Mouse (Mus musculus) megakaryocyte-erythroid progenitor cell, adult 5-6 weeks (primary cell): Measurements from ENCODE around the gene Il1f5. TPM values are rescaled to one million over a fixed set of nuclear protein-coding genes. Genes with fewer than 3 reads are reported as not detected.

Experiments used
- ATAC-seq: replicated peaks from 2 replicates; pipeline ENCODE4 v1.8.0; 2016; ENCODE audit warnings: mild to moderate bottlenecking, inconsistent platforms; ENCODE audit not compliant: severe bottlenecking, poor library complexity, low FRiP score, low TSS enrichment
- total RNA-seq, 2 experiments: library from RNA; stranded (forward) in 1 of 2; stranded (reverse) in 1 of 2; fragments of 200-1000, 215-1000 nt in 1 of 2; fragments of >200 nt in 1 of 2; fragmentation: Nextera tagmentation in 1 of 2; gene quantifications; 2 replicates each; pipeline ENCODE4 v1.2.3; 2014 to 2017

The Il1f5 gene
- total RNA-seq (2014; fragmentation: Nextera tagmentation) (not detected in 2 replicates), total RNA-seq (2017) (not detected in 2 replicates)

- ATAC-seq: no peak
Measured at GRCm38 (mm10) chr2:24276654-24277053, at the start of gene Il1f5. TSS of gene Il1f5 (plus strand) at chr2:24276954.

DNA sequence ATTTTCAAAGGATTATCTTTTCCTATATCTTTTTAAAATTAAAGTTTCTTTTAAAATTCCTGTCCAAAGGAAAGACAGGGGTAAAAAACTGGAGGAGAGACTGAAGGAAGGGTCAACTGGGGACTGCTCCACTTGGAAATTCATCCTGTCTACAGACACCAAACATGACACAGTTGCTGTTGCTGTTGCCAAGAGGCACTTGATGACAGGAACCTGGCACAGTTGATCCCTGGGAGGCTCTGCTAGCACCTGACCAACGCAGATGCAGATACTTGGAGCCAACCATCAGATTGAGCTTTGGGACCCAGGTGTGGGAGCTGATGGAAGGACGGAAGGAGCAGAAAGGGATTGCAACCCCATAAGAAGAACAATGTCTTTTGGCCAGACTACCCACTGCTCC lies 49.6 kb upstream of the Il1f5 start:
- no peak for ATAC-seq

DNA sequence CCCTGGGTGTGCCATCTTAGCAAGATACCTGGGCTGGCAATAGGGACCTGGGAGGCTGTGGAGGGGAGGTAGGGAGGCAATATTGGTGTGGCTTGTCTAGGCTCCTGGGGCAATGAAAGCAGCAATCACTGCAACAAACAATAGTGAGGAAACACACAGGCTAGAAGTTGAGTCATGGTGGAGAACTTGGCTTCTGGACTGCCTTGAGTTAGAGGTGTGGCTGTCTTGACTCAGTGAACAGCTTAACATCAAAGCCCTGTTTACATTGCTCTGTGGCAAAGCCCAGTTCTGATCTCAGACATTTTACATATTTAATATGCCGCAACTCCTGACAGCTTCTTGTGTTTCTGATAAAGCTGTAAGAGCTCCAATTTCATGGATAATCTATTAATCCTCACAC lies 9.3 kb upstream of the Il1f5 start:
- ATAC-seq: no peak

DNA sequence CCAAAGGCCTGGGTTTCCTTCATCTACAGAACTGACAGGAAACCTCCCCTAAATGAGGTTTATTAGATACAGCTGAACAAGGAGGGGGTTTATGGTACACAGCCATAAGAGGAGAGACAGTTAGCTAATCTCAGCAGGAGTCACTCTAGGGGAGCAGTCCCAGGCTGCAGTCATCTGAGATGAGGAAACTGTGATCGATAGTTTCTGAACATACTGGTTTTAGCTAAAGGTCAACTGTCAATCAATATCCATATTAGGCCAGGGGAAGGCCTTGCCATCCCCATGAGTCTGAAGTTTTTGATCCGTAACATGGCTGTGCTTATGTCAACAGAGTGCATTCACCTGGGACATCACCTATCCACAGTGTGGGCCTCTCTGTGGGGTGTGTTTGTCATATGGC lies 3.1 kb upstream of the Il1f5 start:
- no peak for ATAC-seq

- ATAC-seq: no peak
Measured at GRCm38 (mm10) chr2:24275146-24275545, 1.6 kb upstream of the Il1f5 start.

- ATAC-seq: no peak
Measured at GRCm38 (mm10) chr2:24290896-24291295, 14.1 kb downstream of the Il1f5 start, which contains the start of gene Il1f10. TSS of gene Il1f10 (plus strand) at chr2:24291196.

GRCm38 (mm10) chr2:24294616-24295015 lies 17.9 kb downstream of the Il1f5 start:
- no peak for ATAC-seq

- ATAC-seq: peak; percentile 55; the same call in 1 of the 2 replicates
Measured at GRCm38 (mm10) chr2:24296837-24297236, 20.1 kb downstream of the Il1f5 start.

DNA sequence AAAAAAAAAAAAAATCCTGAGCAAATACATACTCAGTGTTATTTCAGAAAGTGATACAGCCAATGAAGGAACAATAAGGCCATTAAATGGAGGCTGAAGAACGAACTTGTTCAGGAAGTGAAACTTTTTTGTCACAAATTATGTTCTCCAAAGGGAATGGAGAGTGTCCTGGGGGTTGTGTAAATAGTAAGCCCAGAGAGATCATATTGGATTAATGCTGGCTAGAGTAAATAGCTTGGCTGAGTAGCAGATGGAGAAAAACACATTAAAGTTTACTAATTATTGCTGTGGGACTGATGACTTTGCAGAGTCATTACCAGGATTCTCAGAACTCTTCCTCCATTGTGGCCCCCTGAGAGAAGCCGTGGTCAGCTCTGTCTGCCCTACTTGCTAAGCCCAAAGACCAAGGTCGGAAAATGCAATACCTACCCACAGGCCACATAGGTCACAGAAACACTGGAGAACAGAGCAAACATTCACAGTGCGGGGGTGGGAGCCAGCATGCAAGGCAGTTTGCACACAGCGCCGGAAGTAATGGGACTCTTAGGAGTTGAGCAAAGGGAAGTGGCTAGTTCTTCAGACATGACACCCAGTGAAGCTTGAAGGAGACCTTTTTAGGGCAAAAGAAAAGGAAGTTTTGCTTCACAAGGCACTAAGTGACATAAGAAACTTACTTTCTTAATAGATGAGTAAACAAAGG lies 34.7 kb downstream of the Il1f5 start:
- ATAC-seq: no peak

DNA sequence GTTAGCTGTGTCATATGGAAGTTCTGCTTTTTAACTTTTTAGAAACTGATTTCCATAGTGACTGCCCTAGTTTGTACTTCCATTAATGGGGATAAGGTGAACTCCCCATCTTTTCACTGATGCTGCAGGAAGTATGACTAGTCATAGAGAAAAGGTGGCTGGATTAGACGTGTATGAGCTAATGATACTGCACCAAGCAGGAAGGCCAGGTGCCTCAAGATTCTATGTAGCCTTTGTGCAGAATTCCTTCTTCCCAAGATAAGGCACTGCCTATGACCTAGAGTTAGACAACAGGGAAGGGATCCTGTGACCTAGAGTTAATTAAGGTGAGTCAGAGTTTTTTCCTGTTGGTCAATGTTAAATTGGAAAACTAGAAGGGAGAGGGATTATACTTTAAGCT lies 40.2 kb downstream of the Il1f5 start:
- no peak for ATAC-seq

GRCm38 (mm10) chr2:24317919-24318598 lies 41.3 kb downstream of the Il1f5 start:
- ATAC-seq: no peak

Other genes with a start within 250 kb of the Il1f5 start
- gene Hnmt, start 227.6 kb upstream of the Il1f5 start, total RNA-seq (2014; fragmentation: Nextera tagmentation): 0.89 and 1.8 TPM in 2 replicates
- 5.3 and 17.0 TPM in 2 replicates for gene Hnmt, start 227.6 kb upstream of the Il1f5 start, total RNA-seq (2017)
- gene Tbpl2, start 180.4 kb upstream of the Il1f5 start, total RNA-seq (2014; fragmentation: Nextera tagmentation): not detected in 2 replicates
- not detected in 2 replicates for gene Tbpl2, start 180.4 kb upstream of the Il1f5 start, total RNA-seq (2017)
- gene Il1f8, start 123.8 kb upstream of the Il1f5 start, total RNA-seq (2014; fragmentation: Nextera tagmentation): not detected in 2 replicates
- gene Il1f8, start 123.8 kb upstream of the Il1f5 start, total RNA-seq (2017): not detected in 2 replicates
- gene Il1f9, start 90.5 kb upstream of the Il1f5 start, total RNA-seq (2014; fragmentation: Nextera tagmentation): not detected in 2 replicates
- 0.47 TPM in 1 of 2 replicates, not detected in the other for gene Il1f9, start 90.5 kb upstream of the Il1f5 start, total RNA-seq (2017)
- not detected in 2 replicates for gene Il1f6, start 61.5 kb upstream of the Il1f5 start, total RNA-seq (2014; fragmentation: Nextera tagmentation)
- gene Il1f6, start 61.5 kb upstream of the Il1f5 start, total RNA-seq (2017): not detected in 2 replicates
- not detected in 2 replicates for gene Il1f10, start 14.2 kb downstream of the Il1f5 start, total RNA-seq (2014; fragmentation: Nextera tagmentation)
- gene Il1f10, start 14.2 kb downstream of the Il1f5 start, total RNA-seq (2017): not detected in 2 replicates
- gene Il1rn, start 59.9 kb downstream of the Il1f5 start, total RNA-seq (2014; fragmentation: Nextera tagmentation): 1.6 TPM in 1 of 2 replicates, not detected in the other
- gene Il1rn, start 59.9 kb downstream of the Il1f5 start, total RNA-seq (2017): not detected in 2 replicates
- gene Psd4, start 90.6 kb downstream of the Il1f5 start, total RNA-seq (2014; fragmentation: Nextera tagmentation): 43.9 and 50.2 TPM in 2 replicates
- 32.4 and 38.5 TPM in 2 replicates for gene Psd4, start 90.6 kb downstream of the Il1f5 start, total RNA-seq (2017)
- not detected in 2 replicates for gene Pax8, start 198.6 kb downstream of the Il1f5 start, total RNA-seq (2014; fragmentation: Nextera tagmentation)
- gene Pax8, start 198.6 kb downstream of the Il1f5 start, total RNA-seq (2017): not detected in 2 replicates